Mouse (Mus musculus): ENCODE data around the gene Gdpd3. TPM values are rescaled to one million over a fixed set of nuclear protein-coding genes. Genes with fewer than 3 reads are reported as not detected.

Gdpd3 gene
- total and polyA plus RNA-seq, 2 experiments from 2014 or later: 0.99 to 3.4 TPM

GRCm38 (mm10) chr7:126746798-126747197, 19.3 kb upstream of the Gdpd3 start:
- Histone ChIP-seq H3K4me3 (ENCODE audit: low read length) (no peak overlapping the region), H3K9ac (replicated peaks; ENCODE audit: low read length) (no peak overlapping the region), H3K4me1 (ENCODE audit: insufficient read depth, low read length) (no peaks in the 10 kb centered on the region), H3K9me3 (ENCODE audit: low read length) (no peaks in the 10 kb centered on the region), H3K36me3 (ENCODE audit: insufficient read depth, low read length) (no peaks in the 10 kb centered on the region), H3K4me2 (ENCODE audit: low read depth, low read length) (no peak overlapping the region), H3K27me3 (ENCODE audit: insufficient read depth, low read length) (no peaks in the 10 kb centered on the region), H3K27ac (no peak overlapping the region)
- DNase-seq (ENCODE audit: low spot score): no peak
- TF ChIP-seq CTCF (IDR thresholded peaks at IDR 0.05; ENCODE audit: low read depth): no peak
- WGBS: 37% methylated on average over 6 of the region's 6 CpGs
- no peak for ATAC-seq

GRCm38 (mm10) chr7:126748824-126749223, 17.3 kb upstream of the Gdpd3 start:
- 82% methylated on average over 7 of the region's 7 CpGs for WGBS
- ATAC-seq (no peak), DNase-seq (ENCODE audit: low spot score) (no peak)
- Histone ChIP-seq H3K9ac (replicated peaks; ENCODE audit: low read length) (no peak overlapping the region), H3K27me3 (ENCODE audit: insufficient read depth, low read length) (no peaks in the 10 kb centered on the region), H3K4me1 (ENCODE audit: insufficient read depth, low read length) (no peaks in the 10 kb centered on the region), H3K36me3 (ENCODE audit: insufficient read depth, low read length) (no peaks in the 10 kb centered on the region), H3K9me3 (ENCODE audit: low read length) (no peaks in the 10 kb centered on the region), H3K27ac (no peak overlapping the region), H3K4me3 (ENCODE audit: low read length) (no peak overlapping the region), H3K4me2 (ENCODE audit: low read depth, low read length) (no peak overlapping the region)
- TF ChIP-seq CTCF (IDR thresholded peaks at IDR 0.05; ENCODE audit: low read depth): no peak

- Histone ChIP-seq H3K36me3 (ENCODE audit: insufficient read depth, low read length) (no peaks in the 10 kb centered on the region), H3K4me2 (ENCODE audit: low read depth, low read length) (no peak overlapping the region)
- WGBS: 89% methylated on average over 17 of the region's 17 CpGs
Observed at GRCm38 (mm10) chr7:126749582-126750343, 16.4 kb upstream of the Gdpd3 start.

GRCm38 (mm10) chr7:126754866-126755265, 11.3 kb upstream of the Gdpd3 start:
- no peaks in the 10 kb centered on the region for H3K36me3 ChIP-seq (ENCODE audit: insufficient read depth, low read length)
- H3K9ac ChIP-seq (replicated peaks; ENCODE audit: low read length): no peak overlapping the region
- H3K27ac ChIP-seq: no peak overlapping the region
- no peaks in the 10 kb centered on the region for H3K9me3 ChIP-seq (ENCODE audit: low read length)
- peak; percentile 76 for ATAC-seq
- DNase-seq (ENCODE audit: low spot score): peak; percentile 87
- whole genome bisulfite sequencing: 3% methylated on average over 9 of the region's 9 CpGs
- no peaks in the 10 kb centered on the region for H3K27me3 ChIP-seq (ENCODE audit: insufficient read depth, low read length)
- H3K4me1 ChIP-seq (ENCODE audit: insufficient read depth, low read length): peaks cover 2% of the 10 kb centered on the region; the same call in 1 of the 2 replicates
- H3K4me2 ChIP-seq (ENCODE audit: low read depth, low read length): peak overlapping the region; percentile 39
- H3K4me3 ChIP-seq (ENCODE audit: low read length): no peak overlapping the region
- TF ChIP-seq CTCF (IDR thresholded peaks at IDR 0.05; ENCODE audit: low read depth): peak; percentile 90

More at GRCm38 (mm10) chr7:126749582-126750343, 16.4 kb upstream of the Gdpd3 start:
- ATAC-seq (no peak), DNase-seq (ENCODE audit: low spot score) (no peak)
- no peak overlapping the region for H3K9ac ChIP-seq (replicated peaks; ENCODE audit: low read length)
- H3K27me3 ChIP-seq (ENCODE audit: insufficient read depth, low read length): no peaks in the 10 kb centered on the region
- H3K9me3 ChIP-seq (ENCODE audit: low read length): no peaks in the 10 kb centered on the region
- H3K4me3 ChIP-seq (ENCODE audit: low read length): no peak overlapping the region
- H3K4me1 ChIP-seq (ENCODE audit: insufficient read depth, low read length): no peaks in the 10 kb centered on the region
- no peak for TF ChIP-seq CTCF (IDR thresholded peaks at IDR 0.05; ENCODE audit: low read depth)
- H3K27ac ChIP-seq: no peak overlapping the region

- peaks cover 24% of the 10 kb centered on the region for H3K4me1 ChIP-seq (ENCODE audit: insufficient read depth, low read length)
- ATAC-seq: no peak
- H3K4me3 ChIP-seq (ENCODE audit: low read length): no peak overlapping the region
- H3K27ac ChIP-seq: no peak overlapping the region
- H3K4me2 ChIP-seq (ENCODE audit: low read depth, low read length): no peak overlapping the region
- no peaks in the 10 kb centered on the region for H3K36me3 ChIP-seq (ENCODE audit: insufficient read depth, low read length)
- H3K9me3 ChIP-seq (ENCODE audit: low read length): no peaks in the 10 kb centered on the region
- no peaks in the 10 kb centered on the region for H3K27me3 ChIP-seq (ENCODE audit: insufficient read depth, low read length)
- H3K9ac ChIP-seq (replicated peaks; ENCODE audit: low read length): no peak overlapping the region
- no peak for TF ChIP-seq CTCF (IDR thresholded peaks at IDR 0.05; ENCODE audit: low read depth)
- DNase-seq (ENCODE audit: low spot score): no peak
- WGBS: 63% methylated on average over 7 of the region's 7 CpGs
Observed at GRCm38 (mm10) chr7:126758539-126758938, 7.6 kb upstream of the Gdpd3 start.

GRCm38 (mm10) chr7:126759050-126759671, 7.0 kb upstream of the Gdpd3 start, which contains the start of gene Mapk3:
TSS of gene Mapk3 (plus strand) at chr7:126759601.
- H3K36me3 ChIP-seq (ENCODE audit: insufficient read depth, low read length): peaks cover 4% of the 10 kb centered on the region; the same call in 1 of the 2 replicates
- H3K27ac ChIP-seq: peak within 1 kb of the TSS; percentile 89
- H3K9me3 ChIP-seq (ENCODE audit: low read length): no peaks in the 10 kb centered on the region
- H3K4me1 ChIP-seq (ENCODE audit: insufficient read depth, low read length): peaks cover 24% of the 10 kb centered on the region
- 2% methylated on average over 35 of the region's 38 CpGs for WGBS
- H3K4me2 ChIP-seq (ENCODE audit: low read depth, low read length): peak within 1 kb of the TSS; percentile 98
- peak within 1 kb of the TSS; percentile 73 for H3K4me3 ChIP-seq (ENCODE audit: low read length)
- DNase-seq (ENCODE audit: low spot score) (peak; percentile 95), ATAC-seq (peak; percentile 78)
- peak within 1 kb of the TSS; percentile 80 for H3K9ac ChIP-seq (replicated peaks; ENCODE audit: low read length)
- peak; percentile 78 for TF ChIP-seq CTCF (IDR thresholded peaks at IDR 0.05; ENCODE audit: low read depth)
- no peaks in the 10 kb centered on the region for H3K27me3 ChIP-seq (ENCODE audit: insufficient read depth, low read length)
